In genomic region chr13:45681196-45681595, GRCm38 (mm10) we compare ENCODE assay signal across 16 mouse cellular contexts.
A peak's percentile ranks its signal among the peaks of the same experiment; 100 is the strongest.
DNase-seq lines count a peak whose midpoint lies in the region; ATAC-seq and TF ChIP-seq lines count a peak whose summit lies in the region.
"Had no signal": no experiment of that assay in that cellular context is flagged by ENCODE, and none has a peak within 500 bp of the region (broad histone marks: within the 10 kb centered on the region; RNA-seq: fewer than 3 reads in every experiment).

No protein-coding gene starts in this region.

- no peak for DNase-seq in gastrocnemius, adult 2 months
- DNase-seq in gastrocnemius, postnatal 36 days = no peak
- peak; percentile 59 for DNase-seq in lung, embryonic 14.5 days
- no peak for DNase-seq in lung, postnatal 14 days
- DNase-seq in left cerebral cortex, postnatal 14 days (ENCODE audit: low spot score in 2 of 2) = no peak
- DNase-seq in cerebellum, adult 11 months = no peak
- DNase-seq: adrenal gland, adult 2 months; cerebellum, postnatal 10 days; forebrain, postnatal 0 days; left cerebral cortex, postnatal 4 days; thymus, postnatal 4 days had no signal

- H3K36me3 ChIP-seq in lung, embryonic 14.5 days (ENCODE audit: insufficient read depth) = no peaks in the 10 kb centered on the region
- H3K36me3 ChIP-seq in kidney, embryonic 16.5 days (ENCODE audit: insufficient read depth, low read length) = no peaks in the 10 kb centered on the region
- H3K36me3 ChIP-seq in midbrain, embryonic 16.5 days (ENCODE audit: control insufficient read depth, insufficient read depth, low read length) = no peaks in the 10 kb centered on the region
- H3K36me3 ChIP-seq: liver, embryonic 15.5 days had no signal

- H3K9me3 ChIP-seq in lung, embryonic 14.5 days (ENCODE audit: low read depth, low read length) = no peaks in the 10 kb centered on the region
- no peaks in the 10 kb centered on the region for H3K9me3 ChIP-seq in kidney, embryonic 16.5 days (ENCODE audit: low read length)
- no peaks in the 10 kb centered on the region for H3K9me3 ChIP-seq in midbrain, embryonic 16.5 days (replicated peaks; ENCODE audit: control insufficient read depth, low read length, poor library complexity, severe bottlenecking)
- H3K9me3 ChIP-seq: liver, embryonic 15.5 days; megakaryocyte, embryonic 14.5 days had no signal

- H3K4me3 ChIP-seq in gastrocnemius, adult 2 months = peak overlapping the region; percentile 48
- no peak overlapping the region for H3K4me3 ChIP-seq in lung, embryonic 14.5 days (ENCODE audit: low read depth, low read length)
- no peak overlapping the region for H3K4me3 ChIP-seq in kidney, embryonic 16.5 days (ENCODE audit: low read length)
- no peak overlapping the region for H3K4me3 ChIP-seq in midbrain, embryonic 16.5 days (ENCODE audit: low read depth, low read length)
- H3K4me3 ChIP-seq: erythroblast, embryonic 14.5 days; liver, embryonic 15.5 days; megakaryocyte, embryonic 14.5 days had no signal

- intact Hi-C loops in gastrocnemius, adult 2 months (cut with DNase I) = loop anchor here (5.0 kb wide), 1 partner anchor 126 kb away; no protein-coding TSS in a partner anchor
- intact Hi-C loops in gastrocnemius, postnatal 36 days (cut with DNase I) = no loop called here
- intact Hi-C loops in left cerebral cortex, postnatal 14 days (cut with DNase I) = no loop called here

- TF ChIP-seq CTCF in gastrocnemius, adult 2 months (IDR thresholded peaks at IDR 0.05) = no peak
- no peak for TF ChIP-seq CTCF in lung, embryonic 14.5 days (IDR thresholded peaks at IDR 0.05; ENCODE audit: low read depth)

- no peaks in the 10 kb centered on the region for H3K4me1 ChIP-seq in lung, embryonic 14.5 days (ENCODE audit: insufficient read depth)
- peaks cover 4% of the 10 kb centered on the region; the same call in 1 of the 2 replicates for H3K4me1 ChIP-seq in kidney, embryonic 16.5 days (ENCODE audit: insufficient read depth, low read length)
- H3K4me1 ChIP-seq in midbrain, embryonic 16.5 days (ENCODE audit: control insufficient read depth, insufficient read depth, low read length) = 0 out of 2 replicates have a peak, but pooled peaks cover 2% of the 10 kb centered on the region
- H3K4me1 ChIP-seq: liver, embryonic 15.5 days had no signal

- 59% methylated on average over 5 of the region's 5 CpGs for WGBS in lung, embryonic 14.5 days
- WGBS in kidney, embryonic 16.5 days = 79% methylated on average over 5 of the region's 5 CpGs
- WGBS in midbrain, embryonic 16.5 days = 86% methylated on average over 5 of the region's 5 CpGs

- no peak for ATAC-seq in lung, embryonic 14.5 days (ENCODE audit: insufficient read depth)
- no peak for ATAC-seq in kidney, embryonic 16.5 days (ENCODE audit: low FRiP score, low TSS enrichment)
- ATAC-seq in midbrain, embryonic 16.5 days = no peak
- ATAC-seq: forebrain, postnatal 0 days had no signal

- H3K4me2 ChIP-seq in lung, embryonic 14.5 days = no peak overlapping the region
- 0 out of 2 replicates have a peak overlapping the region, but pooled peaks have one; percentile 7 for H3K4me2 ChIP-seq in kidney, embryonic 16.5 days (replicated peaks; ENCODE audit: low read depth, low read length)
- no peak overlapping the region for H3K4me2 ChIP-seq in midbrain, embryonic 16.5 days (ENCODE audit: low read length)
- H3K4me2 ChIP-seq: liver, embryonic 15.5 days had no signal

- no peaks in the 10 kb centered on the region for H3K27me3 ChIP-seq in lung, embryonic 14.5 days (ENCODE audit: insufficient read depth, low read length)
- H3K27me3 ChIP-seq in kidney, embryonic 16.5 days (ENCODE audit: insufficient read depth, low read length) = no peaks in the 10 kb centered on the region
- H3K27me3 ChIP-seq in midbrain, embryonic 16.5 days (ENCODE audit: control insufficient read depth, insufficient read depth, low read depth, low read length) = no peaks in the 10 kb centered on the region
- H3K27me3 ChIP-seq: liver, embryonic 15.5 days; megakaryocyte, embryonic 14.5 days had no signal

- no peak overlapping the region for H3K9ac ChIP-seq in lung, embryonic 14.5 days
- no peak overlapping the region for H3K9ac ChIP-seq in kidney, embryonic 16.5 days (replicated peaks; ENCODE audit: low read length)
- H3K9ac ChIP-seq in midbrain, embryonic 16.5 days (ENCODE audit: low read depth, low read length) = no peak overlapping the region
- H3K9ac ChIP-seq: forebrain, postnatal 0 days; liver, embryonic 15.5 days had no signal

- peak overlapping the region; percentile 70 for H3K27ac ChIP-seq in gastrocnemius, adult 2 months
- H3K27ac ChIP-seq in lung, embryonic 14.5 days (ENCODE audit: low read depth) = no peak overlapping the region
- no peak overlapping the region for H3K27ac ChIP-seq in kidney, embryonic 16.5 days (ENCODE audit: low read length)
- no peak overlapping the region for H3K27ac ChIP-seq in midbrain, embryonic 16.5 days (ENCODE audit: low read length)
- H3K27ac ChIP-seq: liver, embryonic 15.5 days had no signal
